ENCODE assay signal across 17 mouse cellular contexts in the genomic region with DNA sequence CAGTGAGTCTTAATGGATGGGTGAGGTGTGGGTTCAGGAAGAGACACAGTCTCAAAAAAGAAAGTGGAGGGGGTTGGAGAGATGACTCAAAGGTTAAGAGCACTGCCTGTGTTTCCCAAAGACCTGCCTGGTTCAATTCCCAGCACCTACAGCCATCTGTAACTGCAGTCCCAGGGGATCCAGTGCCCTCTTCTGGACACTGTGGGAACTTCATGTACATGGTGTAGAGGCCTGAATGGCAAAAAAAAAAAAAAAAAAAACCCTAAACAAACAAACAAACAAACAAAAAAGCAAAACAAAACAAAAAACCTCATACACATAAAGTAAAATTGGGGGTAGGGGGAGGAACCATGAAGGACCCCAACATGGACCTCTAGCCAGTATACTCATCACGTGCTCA.
DNase-seq lines count a peak whose midpoint lies in the region; ATAC-seq and TF ChIP-seq lines count a peak whose summit lies in the region.
"Had no signal": no experiment of that assay in that cellular context is flagged by ENCODE, and none has a peak within 500 bp of the region (broad histone marks: within the 10 kb centered on the region; RNA-seq: fewer than 3 reads in every experiment).

No protein-coding gene starts in this region.

- no peak for TF ChIP-seq EP300 in CH12.LX (IDR thresholded peaks at IDR 0.05; ENCODE audit: low read length)

- no peaks in the 10 kb centered on the region for H3K36me3 ChIP-seq in forebrain, postnatal 0 days (ENCODE audit: insufficient read depth)
- H3K36me3 ChIP-seq in forebrain, embryonic 11.5 days (ENCODE audit: control insufficient read depth, insufficient read depth, low read length): no peaks in the 10 kb centered on the region
- H3K36me3 ChIP-seq in CH12.LX (replicated peaks in 1 of 2; ENCODE audit: control insufficient read depth in 1 of 2, insufficient read depth in 1 of 2, low read length in 1 of 2): no peaks in the 10 kb centered on the region
- H3K36me3 ChIP-seq: G1E had no signal

- no peak overlapping the region for H3K4me3 ChIP-seq in forebrain, postnatal 0 days (ENCODE audit: low read depth, low read length)
- no peak overlapping the region for H3K4me3 ChIP-seq in forebrain, embryonic 11.5 days (ENCODE audit: low read depth, low read length)
- H3K4me3 ChIP-seq in layer of hippocampus, adult 2 months: no peak overlapping the region
- H3K4me3 ChIP-seq in CH12.LX (replicated peaks in 1 of 3; ENCODE audit: low read depth in 2 of 3, low read length in 2 of 3, poor library complexity in 1 of 3): no peak overlapping the region
- H3K4me3 ChIP-seq: megakaryocyte, embryonic 14.5 days had no signal

- no peak for TF ChIP-seq POLR2A in CH12.LX (IDR thresholded peaks at IDR 0.05; ENCODE audit: low read depth, low read length)

- WGBS in forebrain, postnatal 0 days: 89% methylated on average over 1 of the region's 1 CpGs
- 82% methylated on average over 1 of the region's 1 CpGs for WGBS in forebrain, embryonic 11.5 days

- ATAC-seq in forebrain, postnatal 0 days: no peak
- no peak for ATAC-seq in forebrain, embryonic 11.5 days (replicated peaks; ENCODE audit: low FRiP score)

- no peak overlapping the region for H3K9ac ChIP-seq in forebrain, postnatal 0 days
- H3K9ac ChIP-seq in forebrain, embryonic 11.5 days (ENCODE audit: low read length): no peak overlapping the region
- no peak overlapping the region for H3K9ac ChIP-seq in CH12.LX (ENCODE audit: insufficient read depth, low read depth)
- H3K9ac ChIP-seq: hindbrain, embryonic 14.5 days had no signal

- no peak overlapping the region for H3K4me2 ChIP-seq in forebrain, postnatal 0 days (ENCODE audit: low read depth)
- no peak overlapping the region for H3K4me2 ChIP-seq in forebrain, embryonic 11.5 days (ENCODE audit: low read depth, low read length, severe bottlenecking)
- H3K4me2 ChIP-seq in CH12.LX (ENCODE audit: insufficient read depth, low read depth, poor library complexity, severe bottlenecking): no peak overlapping the region
- H3K4me2 ChIP-seq: hindbrain, embryonic 14.5 days had no signal

- H3K4me1 ChIP-seq in forebrain, postnatal 0 days (ENCODE audit: insufficient read depth): peaks cover 8% of the 10 kb centered on the region; the same call in 1 of the 2 replicates
- H3K4me1 ChIP-seq in forebrain, embryonic 11.5 days (replicated peaks; ENCODE audit: control insufficient read depth, insufficient read depth, low read length): peaks cover 12% of the 10 kb centered on the region
- H3K4me1 ChIP-seq in CH12.LX (ENCODE audit: control insufficient read depth in 1 of 2, insufficient read depth in 2 of 2): no peaks in the 10 kb centered on the region

- no peaks in the 10 kb centered on the region for H3K9me3 ChIP-seq in forebrain, postnatal 0 days (ENCODE audit: low read length)
- H3K9me3 ChIP-seq in forebrain, embryonic 11.5 days (ENCODE audit: control insufficient read depth, low read length): no peaks in the 10 kb centered on the region
- no peaks in the 10 kb centered on the region for H3K9me3 ChIP-seq in CH12.LX (replicated peaks; ENCODE audit: low read length)
- H3K9me3 ChIP-seq: G1E had no signal

- no peak for DNase-seq in forebrain, postnatal 0 days
- no peak for DNase-seq in forebrain, embryonic 11.5 days (ENCODE audit: low spot score)
- no peak for DNase-seq in layer of hippocampus, adult 2 months (ENCODE audit: low spot score in 2 of 2)
- DNase-seq in layer of hippocampus, postnatal 10 days (ENCODE audit: low spot score in 2 of 2): no peak
- no peak for DNase-seq in CH12.LX (ENCODE audit: extremely low read depth)
- DNase-seq in R1 (ENCODE audit: low read depth, low spot score): peak; percentile 67
- DNase-seq in thymus, postnatal 14 days: no peak
- DNase-seq in gastrocnemius, postnatal 25 days: no peak
- DNase-seq: cerebellum, adult 18-20 months; gastrocnemius, postnatal 10 days; kidney, postnatal 36 days; lung, postnatal 10 days; right cerebral cortex, adult 18-20 months; spleen, adult 18-20 months had no signal

- TF ChIP-seq RAD21 in CH12.LX (IDR thresholded peaks at IDR 0.05; ENCODE audit: low read depth, low read length): no peak

- no peaks in the 10 kb centered on the region for H3K79me2 ChIP-seq in CH12.LX (replicated peaks; ENCODE audit: control insufficient read depth, extremely low read depth, insufficient read depth, poor library complexity, severe bottlenecking)

- in situ Hi-C loops in CH12.LX (cut with MboI; ENCODE audit: low pct_ligation_motif_present, low pct_unique_long_range_greater_than_20kb, low sequenced_read_pairs): no loop called here

- dilution Hi-C loops in CH12.LX (cut with MboI; ENCODE audit: extremely low pct_ligation_motif_present, extremely low pct_unique_long_range_greater_than_20kb, low sequenced_read_pairs): no loop called here

- H3K27me3 ChIP-seq in forebrain, postnatal 0 days (ENCODE audit: insufficient read depth, low read length): no peaks in the 10 kb centered on the region
- no peaks in the 10 kb centered on the region for H3K27me3 ChIP-seq in forebrain, embryonic 11.5 days (ENCODE audit: control insufficient read depth, insufficient read depth, low read length)
- H3K27me3 ChIP-seq in CH12.LX (replicated peaks): no peaks in the 10 kb centered on the region

- H3K27ac ChIP-seq in forebrain, postnatal 0 days (ENCODE audit: low read depth, low read length): no peak overlapping the region
- no peak overlapping the region for H3K27ac ChIP-seq in forebrain, embryonic 11.5 days (ENCODE audit: low read depth, low read length)
- H3K27ac ChIP-seq in layer of hippocampus, adult 2 months: no peak overlapping the region
- H3K27ac ChIP-seq in CH12.LX (ENCODE audit: insufficient read depth, low read depth): no peak overlapping the region
- H3K27ac ChIP-seq: hindbrain, embryonic 14.5 days had no signal

- peak; percentile 22; the same call in 1 of the 2 replicates for TF ChIP-seq CTCF in forebrain, postnatal 0 days (IDR thresholded peaks at IDR 0.05; ENCODE audit: low read depth)
- TF ChIP-seq CTCF in layer of hippocampus, adult 2 months (conservative IDR thresholded peaks at IDR 0.05): peak; percentile 39
- peak; percentile 34 to 37; a peak in 3 of 4 replicates for TF ChIP-seq CTCF in CH12.LX (conservative IDR thresholded peaks at IDR 0.05 in 1 of 2, IDR thresholded peaks at IDR 0.05 in 1 of 2; ENCODE audit: low read depth in 2 of 2, low read length in 2 of 2)

TF ChIP-seq in CH12.LX, 34 proteins besides CTCF, POLR2A, EP300 and RAD21:
- TF ChIP-seq ZNF384 (IDR thresholded peaks at IDR 0.05; ENCODE audit: low read depth, low read length): no peak
- no peak for TF ChIP-seq IRF4 (IDR thresholded peaks at IDR 0.05; ENCODE audit: low read depth, low read length)
- TF ChIP-seq CHD2 (IDR thresholded peaks at IDR 0.05; ENCODE audit: low read length): no peak
- no peak for TF ChIP-seq ZKSCAN1 (IDR thresholded peaks at IDR 0.05; ENCODE audit: borderline replicate concordance, low read depth, low read length)
- TF ChIP-seq SMC3 (IDR thresholded peaks at IDR 0.05; ENCODE audit: low read depth, low read length): no peak
- TF ChIP-seq BHLHE40 (IDR thresholded peaks at IDR 0.05; ENCODE audit: low read depth, low read length): no peak
- no peak for TF ChIP-seq MEF2A (IDR thresholded peaks at IDR 0.05; ENCODE audit: borderline replicate concordance, low read depth, low read length)
- TF ChIP-seq USF1 (IDR thresholded peaks at IDR 0.05; ENCODE audit: low read depth, low read length): no peak
- no peak for TF ChIP-seq ZC3H11A (IDR thresholded peaks at IDR 0.05; ENCODE audit: low read depth, low read length)
- no peak for TF ChIP-seq MAFK (IDR thresholded peaks at IDR 0.05; ENCODE audit: insufficient replicate concordance, low read length)
- no peak for TF ChIP-seq MAX (IDR thresholded peaks at IDR 0.05; ENCODE audit: low read length)
- TF ChIP-seq PAX5 (IDR thresholded peaks at IDR 0.05; ENCODE audit: low read length): no peak
- TF ChIP-seq TCF12 (IDR thresholded peaks at IDR 0.05; ENCODE audit: low read depth, low read length): no peak
- no peak for TF ChIP-seq GABPA (IDR thresholded peaks at IDR 0.05; ENCODE audit: insufficient replicate concordance, low read depth, low read length)
- TF ChIP-seq NRF1 (IDR thresholded peaks at IDR 0.05; ENCODE audit: low read depth, low read length): no peak
- no peak for TF ChIP-seq ZMIZ1 (IDR thresholded peaks at IDR 0.05; ENCODE audit: low read depth, low read length)
- TF ChIP-seq TBP (conservative IDR thresholded peaks at IDR 0.05; ENCODE audit: low read depth, low read length): no peak
- no peak for TF ChIP-seq NELFE (IDR thresholded peaks at IDR 0.05; ENCODE audit: low read depth, low read length)
- no peak for TF ChIP-seq ETS1 (conservative IDR thresholded peaks at IDR 0.05; ENCODE audit: low read depth, low read length)
